Mouse (Mus musculus): ENCODE measurements around the gene Wnt7a. TPM values are rescaled to one million over a fixed set of nuclear protein-coding genes. Genes with fewer than 3 reads are reported as not detected.

Gene Wnt7a
- 10 to 100 TPM; 18.0 to 25.3 TPM for total RNA-seq (2021)
- long read RNA-seq, experiment 1, transcript Wnt7a-201 (4 exons, 3,172 nt) = major isoform, 8 of 18 reads
- long read RNA-seq, experiment 1, partial matches to known transcripts = 2 of 18 reads
- long read RNA-seq, experiment 1, other reads (novel, unspliced or antisense) = 8 of 18 reads
- long read RNA-seq, experiment 2, transcript Wnt7a-201 (4 exons, 3,172 nt) = major isoform, 5 of 10 reads
- long read RNA-seq, experiment 2, partial matches to known transcripts = 4 of 10 reads
- long read RNA-seq, experiment 2, other reads (novel, unspliced or antisense) = 1 of 10 reads

DNA sequence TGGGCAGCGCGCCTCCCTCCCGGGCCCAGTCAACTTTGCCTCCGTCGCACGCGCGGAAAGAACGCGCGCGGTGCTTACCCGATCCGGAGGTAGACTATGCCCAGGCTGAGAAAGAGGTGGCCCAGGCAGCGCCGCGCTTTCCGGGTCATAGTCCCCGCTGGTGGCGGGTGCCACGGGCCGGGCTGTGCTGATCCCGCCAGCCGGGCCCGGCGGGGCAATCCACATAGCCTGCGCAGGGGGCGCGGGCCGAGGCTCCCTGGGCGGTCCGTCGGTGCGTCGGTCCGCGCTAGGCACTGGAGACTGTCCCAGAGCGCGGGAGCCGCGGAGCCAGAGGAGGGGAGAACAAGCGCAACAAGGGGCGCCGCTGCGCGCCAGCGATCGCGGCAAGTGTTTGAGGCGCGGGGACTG, at the start of gene Wnt7a:
Gene Wnt7a (minus strand): TSS at position 403 of the 408 bp plus-strand sequence.
- peak within 1 kb of the TSS; percentile 71 for H3K4me3 ChIP-seq
- peak within 1 kb of the TSS; percentile 83 for H3K27ac ChIP-seq
- DNase-seq (ENCODE audit: low spot score in 2 of 2) = no peak
- TF ChIP-seq CTCF (conservative IDR thresholded peaks at IDR 0.05) = no peak

DNA sequence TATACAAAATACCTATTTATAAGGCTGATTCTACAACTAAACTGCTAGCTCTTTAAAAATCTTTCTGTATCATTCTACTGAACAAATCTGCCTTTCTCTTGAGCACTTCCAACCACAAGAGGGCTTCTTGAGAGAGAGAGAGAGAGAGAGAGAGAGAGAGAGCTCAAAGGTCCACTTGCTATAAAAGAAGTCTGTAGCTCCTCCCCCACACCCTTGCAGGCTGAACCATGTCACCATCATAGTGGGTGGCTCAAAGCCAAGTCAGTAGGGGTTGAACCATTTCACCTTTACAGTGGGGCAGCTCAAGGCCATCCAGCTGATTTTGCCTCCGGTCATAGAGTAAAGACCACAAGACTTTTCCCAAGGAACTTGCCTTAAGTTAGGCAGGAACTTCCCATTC, 48.3 kb upstream of the Wnt7a start:
- no peak; the same call in 1 of the 2 replicates for TF ChIP-seq CTCF (conservative IDR thresholded peaks at IDR 0.05)
- Histone ChIP-seq H3K4me3 (no peak overlapping the region), H3K27ac (no peak overlapping the region)
- no peak for DNase-seq (ENCODE audit: low spot score in 2 of 2)

DNA sequence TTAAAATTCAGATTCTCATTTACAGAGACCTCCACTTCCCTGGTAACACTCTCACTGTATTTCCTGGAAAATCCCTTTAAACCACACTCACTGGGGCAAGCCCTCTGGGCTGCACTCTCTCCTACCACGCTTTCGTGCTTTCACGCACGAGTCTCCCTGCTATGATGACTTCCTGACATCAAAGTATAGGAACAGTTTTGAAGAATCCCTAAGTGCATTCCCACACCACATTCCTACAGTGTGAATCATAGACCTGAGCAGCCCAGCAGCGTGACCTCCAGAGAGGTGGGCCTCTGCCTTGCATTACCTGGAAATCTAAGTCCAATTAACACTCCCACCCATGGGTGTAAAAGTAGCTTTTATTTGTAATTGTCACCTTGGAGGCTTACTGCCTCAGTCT, 43.4 kb upstream of the Wnt7a start:
- no peak for TF ChIP-seq CTCF (conservative IDR thresholded peaks at IDR 0.05)
- H3K27ac ChIP-seq = no peak overlapping the region
- no peak overlapping the region for H3K4me3 ChIP-seq
- DNase-seq (ENCODE audit: low spot score in 2 of 2) = no peak

DNA sequence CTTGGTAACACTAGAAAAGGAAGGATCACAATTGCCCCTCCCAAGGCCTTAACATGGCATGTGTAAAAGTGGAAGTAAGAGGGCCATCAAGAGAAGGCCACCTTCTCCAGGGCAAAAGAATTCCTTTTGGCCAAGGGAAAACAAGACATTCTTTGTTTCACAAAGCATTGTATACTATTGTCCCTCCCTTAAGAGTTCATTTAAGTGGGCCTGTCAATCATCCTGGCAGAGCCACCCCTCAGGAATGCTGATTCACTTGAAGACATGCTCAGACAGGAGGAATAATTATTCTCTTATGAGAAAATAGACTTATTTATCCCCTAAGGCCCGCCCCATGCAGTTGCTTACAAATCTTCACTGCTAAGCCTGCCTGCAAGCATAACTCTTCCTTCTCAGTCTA, 40.9 kb upstream of the Wnt7a start:
- DNase-seq (ENCODE audit: low spot score in 2 of 2) = no peak
- no peak overlapping the region for H3K27ac ChIP-seq
- no peak for TF ChIP-seq CTCF (conservative IDR thresholded peaks at IDR 0.05)
- no peak overlapping the region for H3K4me3 ChIP-seq

DNA sequence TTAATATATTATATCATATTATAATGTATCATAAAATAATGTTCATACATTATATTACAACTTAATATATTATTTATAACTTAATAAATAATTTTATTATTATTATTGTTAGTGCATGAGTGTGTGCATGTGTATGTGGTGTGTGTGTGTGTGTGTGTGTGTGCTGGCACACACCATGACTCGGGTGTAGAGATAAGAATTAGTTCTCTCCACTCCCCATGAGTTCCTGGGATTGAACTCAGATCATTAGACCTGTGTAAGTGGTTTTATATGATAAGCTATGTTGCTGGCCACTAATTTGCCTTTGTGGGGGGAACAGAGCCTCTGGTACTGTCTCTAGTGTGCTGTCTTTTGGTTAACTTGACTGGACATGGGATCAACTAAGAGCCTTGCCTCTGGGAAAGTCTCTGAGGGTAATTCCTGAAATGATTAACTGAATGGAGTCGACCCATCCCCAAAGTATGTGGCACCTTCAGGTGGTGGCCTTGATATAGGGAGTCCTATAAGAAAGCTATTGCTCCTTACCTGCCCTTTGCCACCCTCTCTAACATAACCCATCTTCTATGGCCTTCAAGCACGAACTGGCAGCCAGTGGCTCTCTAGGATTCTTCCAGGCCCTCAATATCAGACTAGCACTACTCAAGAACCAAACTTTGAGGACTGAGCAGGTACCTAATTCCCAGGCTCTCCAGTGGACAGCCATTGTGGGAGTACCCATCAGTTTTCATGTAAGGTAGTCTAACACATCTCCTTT, 38.5 kb upstream of the Wnt7a start:
- DNase-seq (ENCODE audit: low spot score in 2 of 2) = no peak
- no peak for TF ChIP-seq CTCF (conservative IDR thresholded peaks at IDR 0.05)
- H3K27ac ChIP-seq = no peak overlapping the region
- no peak overlapping the region for H3K4me3 ChIP-seq

DNA sequence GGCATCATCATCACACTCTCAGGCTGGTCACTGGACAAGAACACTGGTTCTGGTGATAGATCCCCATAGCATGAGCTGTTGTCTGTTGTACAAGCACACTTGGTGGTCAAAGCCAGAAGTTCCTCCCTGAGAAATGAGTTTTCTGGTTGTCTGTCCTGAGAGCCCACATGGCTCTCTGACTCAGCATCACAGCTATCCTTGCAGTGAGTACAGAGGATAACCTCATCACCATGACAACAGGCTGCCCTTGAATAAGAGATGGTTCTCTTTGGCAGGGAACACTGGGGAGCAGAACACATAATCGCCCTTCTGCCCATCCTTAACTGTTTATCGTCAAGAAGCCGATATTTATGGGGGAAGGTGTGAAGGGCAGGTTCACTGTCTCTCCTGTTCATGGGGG, 34.2 kb upstream of the Wnt7a start:
- Histone ChIP-seq H3K4me3 (no peak overlapping the region), H3K27ac (no peak overlapping the region)
- no peak for TF ChIP-seq CTCF (conservative IDR thresholded peaks at IDR 0.05)
- DNase-seq (ENCODE audit: low spot score in 2 of 2) = no peak

DNA sequence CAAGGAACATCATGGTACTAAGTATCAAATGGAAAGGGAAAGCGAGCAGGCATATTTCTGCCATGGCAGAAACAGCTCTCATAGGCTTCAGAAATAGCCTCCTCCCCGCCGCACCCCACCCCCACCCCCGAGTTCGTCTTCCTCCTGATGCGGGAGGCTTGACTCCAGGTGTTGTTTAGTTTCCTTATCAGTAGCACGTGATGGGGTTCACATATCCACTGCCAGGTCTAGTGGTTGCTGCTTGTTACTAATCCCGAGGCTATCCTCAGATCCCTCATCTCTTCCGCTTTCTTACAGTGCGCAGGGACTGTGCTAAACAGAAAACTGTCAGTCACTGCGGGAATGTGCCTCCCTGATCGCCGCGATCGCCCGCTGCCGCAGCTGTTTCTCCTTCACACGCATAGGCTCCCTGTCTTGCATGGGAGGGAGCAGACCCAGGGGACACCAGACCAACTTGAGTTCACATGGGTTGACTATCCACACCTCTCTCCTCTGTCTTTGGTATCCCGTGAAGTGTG, 30.0 kb upstream of the Wnt7a start:
- H3K4me3 ChIP-seq = peak overlapping the region; percentile 58
- peak overlapping the region; percentile 87 for H3K27ac ChIP-seq
- no peak for TF ChIP-seq CTCF (conservative IDR thresholded peaks at IDR 0.05)
- DNase-seq (ENCODE audit: low spot score in 2 of 2) = no peak

DNA sequence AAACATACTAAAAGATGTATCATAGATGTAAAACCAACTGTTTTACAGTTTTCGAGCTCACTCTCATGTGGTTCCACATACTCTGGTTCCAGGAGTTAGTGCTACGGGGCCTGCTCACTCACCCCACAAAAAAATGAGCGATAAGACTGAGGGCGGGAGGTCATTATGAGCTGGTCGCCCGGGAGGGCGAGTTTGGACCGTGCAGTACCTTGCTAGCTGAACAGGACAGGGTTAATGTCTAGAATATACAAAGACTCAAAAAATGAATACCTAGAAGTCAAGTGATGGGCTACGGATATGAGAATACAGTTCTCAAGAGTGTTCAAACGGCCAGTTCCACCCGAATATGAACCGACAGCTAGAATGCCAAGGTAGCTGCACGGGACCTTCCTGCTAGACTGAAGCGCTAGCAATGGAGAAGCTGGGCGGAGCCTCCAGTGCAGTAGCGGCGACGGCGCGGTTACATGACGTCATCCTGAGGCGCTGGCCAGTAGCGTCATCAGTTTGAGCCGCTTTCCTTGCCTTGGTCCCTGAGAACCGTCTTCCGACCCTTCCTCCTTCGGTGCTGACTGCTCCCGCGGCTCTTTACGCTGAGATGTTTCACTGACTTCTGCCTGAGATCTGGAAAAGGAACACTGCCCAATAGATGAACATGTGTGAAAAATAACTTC, 29.4 kb upstream of the Wnt7a start:
- peak overlapping the region; percentile 58 for H3K4me3 ChIP-seq
- DNase-seq (ENCODE audit: low spot score in 2 of 2) = peak; percentile 97 to 99
- peak overlapping the region; percentile 87 for H3K27ac ChIP-seq
- no peak for TF ChIP-seq CTCF (conservative IDR thresholded peaks at IDR 0.05)

DNA sequence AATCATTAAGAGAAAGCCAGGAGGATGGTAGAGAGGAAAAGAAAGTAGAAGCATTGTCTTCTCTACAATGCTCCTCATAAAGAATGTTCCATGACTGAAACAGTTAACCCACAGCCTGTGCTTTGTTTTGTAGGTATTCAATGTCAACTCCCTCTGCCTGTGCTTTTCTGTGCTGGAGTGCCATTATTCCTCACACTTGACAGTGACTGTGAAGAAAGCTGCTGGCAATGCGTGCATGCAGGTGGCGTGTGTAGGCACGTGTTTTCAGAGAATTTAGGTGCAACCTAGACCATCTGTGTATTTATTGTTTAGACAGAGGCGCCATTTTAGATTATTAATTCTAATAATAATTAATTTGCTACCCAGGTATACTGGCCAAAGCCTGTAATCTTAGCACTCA, 13.0 kb upstream of the Wnt7a start:
- Histone ChIP-seq H3K27ac (no peak overlapping the region), H3K4me3 (no peak overlapping the region)
- no peak for TF ChIP-seq CTCF (conservative IDR thresholded peaks at IDR 0.05)
- no peak for DNase-seq (ENCODE audit: low spot score in 2 of 2)

DNA sequence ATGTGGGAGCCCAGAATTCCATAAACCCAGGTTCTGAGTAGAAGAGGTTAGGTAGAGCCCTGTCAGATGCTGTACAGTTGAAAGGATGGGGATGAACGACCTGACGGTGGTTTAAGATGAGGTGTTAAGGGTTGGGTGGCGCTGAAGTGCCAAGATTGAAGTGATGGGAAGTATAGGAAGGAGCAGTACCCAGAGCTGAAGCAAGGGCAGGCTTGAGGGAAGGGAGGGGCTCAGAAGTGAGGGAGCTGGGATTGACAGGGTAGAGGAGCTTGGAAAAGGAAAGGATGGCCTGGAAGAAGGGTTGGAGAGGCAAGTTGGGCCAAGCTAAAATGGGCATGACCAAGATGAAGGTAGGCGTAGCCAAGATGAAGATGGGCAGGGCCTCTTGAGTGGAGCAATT, 10.5 kb upstream of the Wnt7a start:
- TF ChIP-seq CTCF (conservative IDR thresholded peaks at IDR 0.05) = no peak
- no peak for DNase-seq (ENCODE audit: low spot score in 2 of 2)
- Histone ChIP-seq H3K4me3 (no peak overlapping the region), H3K27ac (no peak overlapping the region)

DNA sequence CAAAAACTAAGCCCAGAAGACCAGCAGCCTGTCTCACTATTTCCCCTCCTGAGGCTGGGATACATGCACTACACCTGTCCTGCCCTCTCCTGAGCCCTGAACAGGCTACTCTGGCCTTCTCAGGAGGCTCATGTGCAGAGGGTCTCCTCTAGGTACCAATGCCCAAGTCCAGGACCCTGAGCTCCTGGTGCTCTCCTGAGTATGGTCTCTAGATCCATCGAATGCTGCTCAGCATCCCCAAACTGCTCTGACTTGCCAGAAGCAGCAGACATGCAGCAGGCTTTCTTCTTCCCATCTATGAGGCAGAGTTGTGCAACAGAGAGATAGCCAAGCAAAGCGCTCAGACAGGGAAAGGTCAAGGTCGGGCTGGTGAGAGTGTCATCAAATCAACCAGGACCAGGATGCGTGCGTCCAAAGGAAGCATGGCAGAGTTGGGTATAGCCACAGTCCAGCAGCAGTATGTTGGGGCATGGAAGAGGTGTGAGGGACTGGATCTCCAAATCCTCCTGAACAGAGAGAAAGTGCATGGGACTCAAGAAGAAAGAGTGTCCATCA, 6.2 kb upstream of the Wnt7a start:
- no peak for TF ChIP-seq CTCF (conservative IDR thresholded peaks at IDR 0.05)
- Histone ChIP-seq H3K4me3 (no peak overlapping the region), H3K27ac (no peak overlapping the region)
- DNase-seq (ENCODE audit: low spot score in 2 of 2) = no peak

DNA sequence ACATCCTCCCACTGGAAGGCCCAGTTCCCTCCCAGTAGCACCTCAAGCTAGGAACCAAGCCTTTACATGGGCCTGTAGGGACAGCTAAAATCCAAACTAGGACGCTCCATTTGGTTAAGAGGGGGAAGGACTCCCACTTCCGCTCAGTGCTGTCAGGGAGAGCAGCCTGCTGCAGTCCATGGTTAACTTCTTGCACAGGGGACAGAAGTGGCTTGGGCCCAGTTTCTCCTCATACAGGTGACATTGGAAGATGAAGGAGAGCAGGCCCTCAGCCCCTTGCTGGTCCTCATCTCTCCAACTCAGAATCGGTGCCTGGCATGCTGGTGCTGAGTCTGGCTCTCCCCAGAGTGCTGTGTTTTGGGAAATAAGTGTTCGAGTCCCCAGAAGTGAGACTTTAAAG, 5.0 kb upstream of the Wnt7a start:
- Histone ChIP-seq H3K4me3 (no peak overlapping the region), H3K27ac (no peak overlapping the region)
- TF ChIP-seq CTCF (conservative IDR thresholded peaks at IDR 0.05) = no peak
- no peak for DNase-seq (ENCODE audit: low spot score in 2 of 2)

DNA sequence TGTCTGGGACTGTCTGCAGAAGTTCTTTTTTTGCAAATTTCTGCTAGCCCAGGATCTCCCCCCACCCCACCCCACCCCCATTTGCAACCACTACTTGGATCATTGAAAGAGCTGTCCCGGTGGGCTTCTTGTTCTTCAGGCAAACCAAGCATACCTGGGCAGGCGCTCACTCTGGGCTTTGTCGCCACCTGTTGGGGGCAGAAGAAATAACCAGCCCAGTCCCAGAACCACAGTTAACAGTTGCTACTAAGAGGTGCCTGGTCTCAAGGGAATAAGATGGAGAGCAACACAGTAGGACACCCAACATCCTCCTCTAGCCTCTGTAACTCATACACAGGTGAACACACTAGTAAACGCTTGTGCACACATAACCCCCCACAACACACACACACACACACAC, 3.7 kb upstream of the Wnt7a start:
- DNase-seq (ENCODE audit: low spot score in 2 of 2) = peak; percentile 58 to 64
- TF ChIP-seq CTCF (conservative IDR thresholded peaks at IDR 0.05) = peak; percentile 77
- Histone ChIP-seq H3K4me3 (no peak overlapping the region), H3K27ac (no peak overlapping the region)

All from layer of hippocampus, adult 2 months (tissue).